Mouse (Mus musculus): ENCODE measurements at regions not wholly inside any gene's neighbourhood (a gene's known extent, or its start where the extent isn't known, plus 50 kb on each side); places are given as distances from the start of the nearest gene placed in this dataset.

DNA sequence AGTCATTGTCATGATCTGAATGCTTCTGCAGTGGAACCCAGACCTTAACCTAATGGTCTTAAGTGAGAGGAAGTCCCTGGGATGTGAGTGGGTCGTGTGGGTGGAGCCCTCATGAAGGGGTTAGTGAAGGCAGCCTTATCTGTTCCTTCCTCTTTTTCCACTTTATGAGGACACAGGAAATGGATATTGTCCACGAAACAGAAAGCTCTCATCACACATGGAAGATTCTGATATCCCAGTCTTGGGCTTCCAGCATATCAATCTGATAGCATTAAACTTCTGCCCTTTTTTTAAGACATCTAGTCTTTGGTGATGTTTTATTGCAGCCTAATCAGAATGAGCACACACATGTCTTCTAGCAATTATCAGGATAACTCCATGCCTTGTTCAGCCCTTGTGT lies 164.0 kb downstream of the Mex3b start:
- no peak for DNase-seq (ENCODE audit: low spot score)

DNA sequence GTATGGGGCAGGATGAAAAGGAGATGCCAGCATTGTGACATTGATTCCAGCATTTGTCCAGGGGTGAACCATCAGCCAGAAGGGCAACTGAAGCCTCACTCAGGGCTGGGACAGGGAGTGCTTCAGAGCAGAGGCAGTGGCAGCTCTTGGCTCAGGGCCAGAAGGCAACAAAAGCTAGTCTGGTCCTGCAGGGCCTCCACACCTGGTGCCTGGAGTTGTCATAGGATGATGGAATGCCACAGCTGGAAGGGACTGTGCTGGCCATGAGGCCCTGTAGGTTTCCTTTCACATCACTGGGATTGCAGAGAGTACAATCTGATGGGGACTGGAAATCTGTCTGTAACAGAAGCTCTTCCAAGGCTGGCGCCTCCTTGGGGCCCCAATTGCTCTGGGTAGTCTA lies 164.9 kb downstream of the Mex3b start:
- no peak for DNase-seq (ENCODE audit: low spot score)

DNA sequence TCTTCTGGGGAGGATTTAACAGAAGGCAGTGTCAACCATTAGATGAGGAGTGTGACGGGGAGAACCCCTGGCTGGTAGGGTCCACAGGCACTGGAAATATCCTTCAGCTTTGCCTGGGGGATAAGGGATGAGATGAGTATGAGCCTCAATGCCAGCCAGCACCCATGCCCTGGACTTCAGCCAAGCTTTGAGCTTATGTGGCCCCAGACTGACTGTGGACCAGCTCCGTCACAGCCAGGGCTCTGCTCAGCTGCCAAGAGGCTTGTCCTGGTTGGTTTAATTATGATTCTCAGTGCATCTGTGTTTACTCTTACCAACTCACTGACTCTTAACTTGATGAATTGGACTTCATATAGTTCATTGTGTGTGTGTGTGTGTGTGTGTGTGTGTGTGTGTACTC lies 165.8 kb downstream of the Mex3b start:
- DNase-seq (ENCODE audit: low spot score): no peak

DNA sequence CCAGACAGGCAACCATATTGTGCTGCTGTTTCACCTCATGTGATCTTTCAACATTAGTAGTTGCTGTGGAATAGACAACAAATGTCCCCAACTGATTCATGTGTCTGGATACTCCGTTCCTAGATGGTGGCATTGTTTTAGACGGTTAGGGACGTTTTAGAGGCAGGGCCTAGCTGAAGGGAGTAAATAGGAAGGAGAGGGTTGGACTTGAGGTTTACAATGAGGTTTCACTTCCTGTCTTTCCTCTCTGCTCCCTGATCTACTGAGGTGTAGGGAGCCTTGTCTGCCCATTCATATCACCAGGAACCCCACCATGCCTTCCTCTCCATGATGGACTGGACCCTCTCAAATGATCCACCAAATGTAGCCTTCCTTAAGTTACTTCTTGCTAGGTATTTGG lies 168.1 kb downstream of the Mex3b start:
- no peak for DNase-seq (ENCODE audit: low spot score)

DNA sequence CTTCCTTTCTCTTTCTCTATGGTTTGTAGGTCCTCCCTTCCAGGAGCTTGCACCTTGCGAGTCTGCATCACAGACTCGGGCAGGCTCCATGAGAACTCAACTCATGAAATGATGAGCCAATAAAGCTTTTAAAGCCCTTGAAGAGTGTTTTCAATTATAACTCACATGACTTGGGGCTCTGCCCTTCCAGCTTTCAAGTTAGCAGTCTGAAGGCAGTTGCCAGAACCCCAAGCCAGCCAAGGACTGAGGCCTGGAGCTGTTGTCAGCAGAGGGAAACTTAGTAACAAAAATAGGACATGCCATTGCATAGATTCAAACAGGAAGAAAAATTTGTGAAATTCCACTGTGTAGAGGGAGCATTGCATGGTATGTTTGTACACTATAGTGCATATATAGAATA lies 169.3 kb downstream of the Mex3b start:
- DNase-seq (ENCODE audit: low spot score): peak; percentile 15

DNA sequence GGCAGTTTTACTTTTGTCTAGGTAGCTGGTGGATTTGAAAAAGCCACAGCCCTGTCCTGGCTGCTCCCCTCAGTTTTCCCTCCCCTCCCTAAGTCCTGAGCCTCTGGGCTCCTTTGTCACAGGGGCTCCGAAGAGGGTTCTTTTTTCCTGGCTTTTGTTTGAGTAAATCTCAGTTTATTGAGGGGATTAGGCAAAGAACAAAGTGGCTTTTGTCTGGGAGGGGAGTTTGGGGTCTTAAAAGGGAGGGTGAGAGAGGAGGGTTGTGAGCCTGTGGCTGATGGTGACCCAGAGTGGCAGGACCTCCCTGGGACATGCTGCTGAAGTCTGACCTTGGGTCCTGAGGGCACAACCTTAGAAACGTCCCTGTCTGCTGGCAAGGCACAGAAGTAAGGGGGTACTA lies 170.0 kb downstream of the Mex3b start:
- no peak for DNase-seq (ENCODE audit: low spot score)

DNA sequence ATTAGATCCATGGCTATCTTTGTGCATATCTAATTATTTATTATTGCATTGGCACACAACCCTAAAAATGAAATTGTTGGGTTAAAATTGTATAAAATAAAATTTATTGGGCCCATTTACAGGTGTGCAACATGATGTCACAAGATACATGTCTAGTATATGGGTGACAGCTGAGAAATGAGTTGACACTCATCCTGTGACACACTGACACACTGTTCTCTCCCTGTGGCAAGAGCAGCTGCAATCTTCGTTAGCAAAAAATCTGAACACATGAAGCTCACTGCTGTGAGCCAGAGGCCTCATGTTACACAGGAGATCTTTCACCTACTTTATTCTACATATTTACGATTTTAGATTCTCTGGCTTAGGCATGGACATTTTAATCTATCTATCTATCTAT lies 170.6 kb downstream of the Mex3b start:
- DNase-seq (ENCODE audit: low spot score): no peak

DNA sequence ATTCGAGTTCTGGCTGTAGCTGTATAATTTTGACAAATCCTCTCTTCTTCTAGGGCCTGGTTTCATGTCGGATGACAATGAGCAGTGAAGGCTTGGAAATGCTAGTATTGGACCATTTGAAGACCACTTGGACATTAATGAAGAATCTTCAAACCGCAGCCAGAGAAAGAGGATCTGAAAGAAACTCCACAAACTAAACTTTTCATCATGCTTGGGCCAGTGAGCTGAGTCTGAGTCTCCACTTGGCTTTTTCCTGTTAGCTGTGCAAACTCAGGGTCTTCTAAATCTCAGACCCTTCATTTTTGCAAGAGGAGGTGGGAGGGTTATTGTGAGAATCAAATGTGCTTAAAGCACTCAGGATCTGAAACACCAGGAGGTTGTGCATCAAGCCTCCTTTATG lies 176.6 kb downstream of the Mex3b start:
- no peak for DNase-seq (ENCODE audit: low spot score)

DNA sequence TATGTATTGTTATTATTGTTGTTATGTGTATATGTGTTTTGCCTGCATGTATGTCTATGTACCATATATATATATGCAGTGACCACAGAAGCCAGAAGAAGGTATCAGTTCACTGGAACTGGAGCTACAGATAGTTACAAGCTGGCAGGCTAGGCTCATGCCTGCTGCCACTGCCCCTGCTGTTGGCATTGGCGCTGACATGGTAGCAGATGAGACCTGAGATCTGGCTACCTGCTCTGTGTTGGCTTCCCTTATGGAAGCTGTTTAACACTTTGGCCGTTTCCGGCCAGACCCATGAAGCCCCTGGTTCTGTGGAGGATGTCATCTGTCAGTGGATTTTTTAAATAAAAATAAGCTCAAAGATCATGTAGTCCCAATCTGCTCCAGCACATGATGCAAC lies 178.1 kb downstream of the Mex3b start:
- no peak for DNase-seq (ENCODE audit: low spot score)

DNA sequence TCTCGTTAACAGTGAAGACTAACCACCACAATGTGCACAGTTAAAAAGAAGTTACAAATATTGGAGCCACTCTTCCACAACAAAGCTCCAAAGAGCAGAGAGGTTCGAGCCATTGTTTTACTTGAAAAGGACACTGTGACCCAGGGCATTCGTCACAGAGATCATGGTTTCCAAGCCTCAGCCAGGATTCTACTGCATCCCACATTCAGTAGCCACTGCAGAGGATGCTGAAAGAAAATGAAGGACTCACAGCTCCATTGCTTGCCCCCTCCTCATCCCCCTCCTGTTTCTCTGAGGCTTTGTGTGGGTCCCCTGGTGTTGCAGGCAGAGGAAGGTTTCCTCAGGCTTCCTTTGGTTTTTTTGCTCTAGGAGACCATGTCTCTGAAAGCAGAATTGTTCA lies 182.9 kb downstream of the Mex3b start:
- no peak for DNase-seq (ENCODE audit: low spot score)

DNA sequence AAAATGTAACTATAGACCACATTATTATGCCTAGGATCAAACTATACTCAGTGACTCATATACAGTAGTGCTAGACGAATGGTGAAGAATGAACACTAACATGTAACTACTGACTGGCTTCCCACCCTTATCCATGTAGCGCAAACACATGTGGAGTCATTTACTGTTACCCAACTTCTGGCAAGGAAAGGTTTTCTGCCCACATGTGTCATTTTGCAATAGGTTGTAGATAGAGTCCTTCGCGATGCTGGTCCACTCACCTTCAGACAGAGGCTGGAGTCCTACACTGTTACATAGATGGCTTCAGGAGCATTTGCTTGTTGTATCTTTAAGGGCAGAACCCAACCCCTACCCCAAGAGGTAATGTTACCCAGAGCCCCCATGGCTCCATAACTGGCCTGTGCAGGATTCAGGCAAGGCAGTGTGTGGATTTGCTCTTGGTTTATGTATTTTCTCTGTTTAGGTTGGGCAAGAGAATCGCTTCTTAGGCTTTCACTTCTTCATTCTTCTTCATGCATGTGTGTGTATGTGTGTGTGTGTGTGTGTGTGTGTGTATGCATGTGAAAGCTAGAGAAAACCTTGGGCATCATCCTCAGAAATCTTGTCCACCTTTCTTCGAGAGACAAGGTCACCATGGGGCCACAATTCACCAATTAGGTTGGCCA lies 183.8 kb downstream of the Mex3b start:
- no peak for DNase-seq (ENCODE audit: low spot score)

DNA sequence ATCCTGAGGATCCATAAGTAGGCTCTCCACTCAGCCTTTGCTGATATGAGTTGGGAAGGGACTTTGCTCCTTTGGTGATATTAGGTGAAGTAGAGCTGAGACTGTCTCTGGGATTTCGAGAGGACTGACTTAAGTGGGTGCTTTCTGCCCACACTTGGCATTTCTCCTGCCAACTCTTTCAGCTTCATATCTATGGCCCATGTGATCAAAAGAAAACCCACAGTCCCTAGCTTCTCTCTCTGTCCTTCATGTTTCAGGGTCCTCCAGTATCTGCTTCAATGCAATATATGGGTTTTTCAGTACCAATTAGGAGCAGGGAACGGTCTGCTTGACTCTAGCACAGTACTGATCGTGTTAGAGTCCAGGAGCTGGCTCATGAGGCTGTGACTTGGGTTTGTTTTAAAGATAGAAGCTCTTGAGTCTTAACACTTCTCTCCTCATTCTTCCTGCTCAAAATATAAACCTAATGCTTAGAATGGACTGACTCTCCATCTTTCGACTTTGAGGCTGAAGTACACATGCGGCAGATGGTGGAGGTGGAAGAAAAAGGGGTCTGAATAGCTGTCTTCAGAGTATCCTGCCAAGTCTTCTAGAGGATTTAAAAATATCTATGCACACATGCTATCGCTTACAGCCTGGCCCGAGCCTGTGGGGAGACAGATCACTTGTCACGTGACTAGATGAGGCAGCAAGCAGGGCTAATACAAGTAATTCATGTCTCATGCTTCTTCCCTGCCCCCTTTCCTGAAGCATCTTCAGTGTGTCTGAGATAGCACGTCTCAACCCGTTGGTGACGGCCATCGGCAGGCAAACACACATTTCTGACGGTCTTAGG lies 189.2 kb downstream of the Mex3b start:
- DNase-seq (ENCODE audit: low spot score): no peak

DNA sequence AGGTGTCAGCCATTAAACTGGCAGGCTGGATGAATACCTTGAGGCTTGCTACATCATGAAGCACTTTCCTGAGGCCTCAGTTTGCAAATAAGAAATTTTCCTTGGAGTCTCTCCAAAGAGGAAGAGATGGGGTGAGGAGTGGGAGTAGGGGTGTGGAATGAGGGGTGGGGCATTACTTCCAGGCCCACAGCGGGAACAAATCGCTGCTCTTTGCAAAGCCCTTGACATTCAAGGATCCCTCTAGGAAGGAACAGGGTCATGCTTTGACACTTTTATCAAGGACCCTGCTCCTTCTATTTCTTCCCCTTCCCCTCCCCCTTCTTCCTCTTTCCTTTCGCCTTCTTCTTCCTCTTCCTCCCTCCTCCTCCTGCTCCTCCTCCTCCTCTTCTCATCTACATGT lies 193.2 kb downstream of the Mex3b start:
- DNase-seq (ENCODE audit: low spot score): no peak

DNA sequence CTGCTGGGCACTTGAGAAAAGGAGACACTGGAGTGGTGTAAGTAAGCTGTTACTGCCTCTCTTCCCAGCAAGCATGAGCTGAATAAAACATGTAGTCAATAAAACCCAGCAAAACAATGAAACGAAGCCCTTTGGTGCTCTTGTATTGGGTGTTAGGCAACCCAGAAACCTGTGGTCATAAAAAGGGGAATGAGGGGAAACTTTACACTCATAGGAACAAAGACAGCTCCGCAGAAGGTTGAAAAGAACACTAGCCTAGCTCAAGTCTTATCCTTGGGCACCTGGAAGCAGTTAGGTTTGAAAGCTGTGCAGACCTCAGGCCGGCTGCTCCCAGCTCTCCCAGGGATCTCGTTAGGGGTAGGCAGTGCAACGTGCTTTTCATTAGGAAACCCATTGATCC lies 193.6 kb downstream of the Mex3b start:
- DNase-seq (ENCODE audit: low spot score): no peak

DNA sequence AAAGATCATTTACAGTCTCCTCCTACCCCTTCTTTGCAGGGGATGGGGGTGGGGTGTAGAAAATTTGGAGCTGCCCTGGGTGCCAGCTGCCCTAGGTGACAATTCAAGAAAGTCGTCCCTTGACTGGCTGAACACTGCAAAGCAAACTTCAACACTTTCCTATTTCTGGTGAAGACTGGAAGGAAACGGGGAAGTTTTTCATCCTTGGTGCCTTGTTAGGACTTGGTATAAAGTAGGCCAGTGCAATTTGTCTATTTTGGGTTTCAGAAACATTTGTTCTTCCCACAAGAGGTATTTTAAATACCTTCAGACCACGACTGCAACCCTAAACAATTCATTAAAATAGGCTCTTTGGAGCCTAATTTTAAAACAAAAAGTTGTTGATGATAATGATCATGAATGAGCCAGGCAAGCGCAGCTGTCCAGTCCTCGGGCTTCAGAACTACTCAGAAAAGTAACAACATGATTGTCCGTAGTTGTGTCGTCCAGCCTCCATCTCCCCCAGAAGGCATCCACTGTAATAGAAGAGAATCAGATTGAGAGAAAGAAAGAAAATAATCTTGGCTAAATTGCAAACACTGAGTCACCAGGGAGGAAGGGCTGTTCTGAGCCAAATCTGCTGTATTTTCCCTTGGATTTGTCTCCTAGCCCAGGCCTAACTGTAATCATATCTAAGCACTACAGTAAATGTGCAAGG lies 194.2 kb downstream of the Mex3b start:
- peak; percentile 3 for DNase-seq (ENCODE audit: low spot score)

DNA sequence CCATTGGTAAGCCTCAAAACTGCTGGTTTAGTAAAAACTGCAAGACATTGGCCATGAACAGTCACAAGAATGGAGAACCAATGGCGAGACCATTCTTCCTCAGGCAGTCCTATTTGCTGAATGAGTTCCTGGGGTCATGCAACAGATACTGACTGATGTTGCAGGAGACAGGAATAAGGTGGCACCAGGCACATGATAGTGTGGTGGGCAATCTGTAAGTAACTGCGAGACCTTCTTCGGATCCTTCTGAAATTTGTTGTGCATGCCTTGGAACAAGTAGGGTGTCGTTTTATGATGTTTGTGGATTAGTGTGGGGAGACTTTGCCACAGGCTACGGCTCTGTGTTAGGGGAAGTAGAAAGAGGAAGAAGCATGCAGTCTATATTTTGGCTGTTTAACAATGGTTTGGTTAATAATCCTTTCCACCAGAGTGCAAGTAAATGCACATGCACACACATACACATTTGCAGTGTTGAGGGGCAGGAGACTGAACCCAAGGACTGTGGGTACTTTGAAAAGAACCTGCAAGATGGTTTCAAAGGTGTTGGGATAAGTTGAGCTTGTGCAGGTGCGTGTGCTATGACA lies 194.9 kb downstream of the Mex3b start:
- DNase-seq (ENCODE audit: low spot score): no peak

DNA sequence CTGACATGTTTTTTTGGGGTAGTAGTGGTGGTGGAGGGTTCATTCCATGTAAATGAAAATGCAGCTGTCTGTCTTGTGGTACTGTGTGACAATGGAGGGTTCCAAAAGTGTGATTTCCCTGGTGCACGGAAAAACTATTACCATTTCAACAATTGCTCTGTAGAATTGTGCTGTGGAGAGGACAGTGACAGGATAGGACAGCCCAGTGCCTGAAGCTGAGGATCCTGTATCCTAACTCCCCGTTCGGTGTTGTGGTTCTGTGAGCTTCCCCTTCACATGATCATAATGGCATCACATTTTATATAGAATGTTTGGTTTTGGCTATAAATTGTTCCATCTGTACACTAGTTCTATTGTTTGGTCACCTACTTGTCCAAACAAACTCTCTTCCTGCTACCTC lies 196.4 kb downstream of the Mex3b start:
- no peak for DNase-seq (ENCODE audit: low spot score)

DNA sequence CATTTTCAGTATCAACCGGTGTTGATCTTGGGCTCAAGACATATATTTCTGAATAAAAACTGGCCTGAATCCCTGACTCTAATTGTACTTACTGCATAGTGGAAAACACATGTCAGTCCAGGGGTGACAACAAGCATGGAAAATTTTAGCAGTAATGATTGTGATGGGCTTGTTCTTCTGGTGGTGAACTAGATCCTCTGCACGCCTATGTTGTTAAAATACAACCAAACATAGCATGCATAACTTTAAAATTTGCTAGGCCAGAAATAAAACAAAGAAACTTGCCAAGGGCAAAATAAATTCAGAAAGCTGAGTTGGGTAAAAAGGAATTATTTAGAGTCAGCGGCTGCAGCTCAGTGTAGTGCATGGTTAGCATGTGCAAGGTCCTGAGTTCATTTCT lies 198.2 kb downstream of the Mex3b start:
- no peak for DNase-seq (ENCODE audit: low spot score)

DNA sequence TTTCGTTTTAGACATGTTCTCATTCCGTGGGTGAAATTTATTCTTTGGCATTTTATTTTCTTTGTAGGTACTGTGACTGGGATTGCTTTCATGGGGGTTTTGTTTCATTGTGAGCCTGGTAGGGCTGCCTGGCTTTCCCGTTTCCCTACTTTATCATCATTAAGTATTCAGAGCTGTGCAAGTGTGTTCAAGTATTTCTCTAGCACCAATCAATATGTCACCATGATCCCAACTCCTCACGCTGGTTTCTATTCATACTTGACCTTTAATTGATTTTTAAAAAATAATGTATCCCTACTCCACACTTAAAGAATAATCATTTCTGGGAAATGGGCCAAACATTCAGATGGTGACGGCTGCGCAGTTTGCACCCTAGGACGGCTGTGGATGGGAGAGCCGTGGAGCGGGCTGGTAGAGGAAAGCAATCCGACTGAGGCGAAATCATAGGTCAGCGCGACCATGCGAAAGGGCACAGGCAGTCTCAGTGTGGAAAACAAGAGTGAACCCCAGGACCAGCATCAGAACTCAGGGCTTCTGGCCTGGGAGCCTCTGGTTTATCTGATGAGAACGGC lies 207.4 kb downstream of the Mex3b start:
- DNase-seq (ENCODE audit: low spot score): no peak

DNA sequence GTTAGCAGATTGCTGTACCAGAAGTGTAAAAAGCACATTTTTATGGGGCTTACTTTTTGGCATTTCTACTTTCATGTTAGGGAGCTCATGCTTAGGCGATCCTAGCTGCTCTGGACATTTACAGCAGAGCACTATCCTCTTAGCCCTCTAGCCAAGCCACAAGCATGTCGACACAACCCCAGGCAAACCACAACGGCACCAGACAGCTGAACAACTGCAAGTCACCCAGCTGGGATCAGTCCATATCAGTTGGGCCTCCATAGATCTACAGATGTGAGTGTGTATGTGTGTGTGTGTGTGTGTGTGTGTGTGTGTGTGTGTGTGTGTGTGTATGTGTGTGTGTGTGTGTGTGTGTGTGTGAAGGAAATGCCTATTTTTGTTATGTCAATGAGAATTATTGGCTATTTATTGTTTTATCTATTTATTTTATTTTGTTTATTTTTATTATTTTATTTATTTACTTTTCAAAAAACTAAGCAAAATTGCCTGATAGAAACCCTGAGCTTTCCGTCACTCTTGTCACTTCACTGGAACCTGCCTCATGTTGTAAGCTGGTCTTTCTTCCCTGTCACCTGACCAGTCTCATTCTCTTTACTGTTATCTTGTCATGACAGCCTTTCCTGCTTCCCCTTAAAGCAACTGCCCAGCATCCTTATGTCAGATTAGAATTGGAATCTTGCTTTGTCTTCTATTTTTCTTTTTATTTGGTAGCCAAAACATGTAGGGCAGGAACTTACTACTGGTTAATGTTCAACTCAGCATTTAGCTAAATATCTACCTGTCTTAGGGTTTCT lies 208.2 kb downstream of the Mex3b start:
- no peak for DNase-seq (ENCODE audit: low spot score)

DNA sequence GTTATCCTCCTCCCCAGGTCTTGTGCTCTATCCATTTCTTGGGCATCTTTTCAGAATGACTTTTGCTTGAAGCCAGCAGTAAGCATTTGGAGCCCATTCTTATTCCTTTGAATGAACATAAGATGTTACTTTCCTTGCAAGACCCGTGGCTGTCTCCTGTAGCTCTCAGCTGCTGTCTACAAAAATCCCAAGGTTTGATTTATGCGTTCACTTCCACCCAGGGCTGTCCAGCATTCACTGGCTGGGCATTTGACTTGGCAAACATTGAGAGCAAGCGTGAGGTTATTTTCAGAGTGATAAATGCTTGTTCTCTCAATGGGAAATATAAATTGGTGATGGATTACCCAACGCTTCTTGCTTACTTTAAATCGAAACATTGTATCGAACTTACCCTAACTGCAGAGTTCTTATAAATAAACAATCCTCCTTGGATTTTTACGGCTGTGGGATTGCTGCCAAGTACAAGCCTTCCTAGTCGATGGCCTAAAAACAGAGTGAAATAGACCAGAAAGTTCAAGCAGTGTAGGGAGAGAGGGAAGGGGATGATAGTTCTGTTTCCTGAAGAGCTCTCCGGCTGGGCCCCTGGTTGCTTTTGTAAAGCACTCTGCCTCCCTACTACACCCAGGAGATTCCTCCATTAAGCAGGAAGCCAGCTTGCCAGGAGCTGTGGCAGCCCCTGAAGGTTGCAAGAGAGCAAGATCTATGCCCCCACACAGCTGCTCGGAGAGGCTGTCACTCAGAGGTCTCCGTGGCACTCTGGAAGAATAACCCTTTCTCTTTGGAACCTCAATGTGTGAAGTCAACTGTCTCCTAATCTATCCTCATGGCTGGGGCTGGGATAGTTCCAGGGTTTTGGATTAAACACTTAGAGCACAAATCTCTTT lies 210.1 kb downstream of the Mex3b start:
- peak; percentile 7 for DNase-seq (ENCODE audit: low spot score)

Measured in adipocyte (in vitro differentiated cells).